Mouse (Mus musculus) stomach, embryonic 16.5 days (tissue): ENCODE results near the gene St3gal3. TPM values are rescaled to one million over a fixed set of nuclear protein-coding genes. Genes with fewer than 3 reads are reported as not detected.

Experiments used
- ATAC-seq: fragments of 200-750 bp; cut with Nextera tagmentation; 2 replicates; pipeline ENCODE4 v1.8.0; 2017; ENCODE audit warnings: moderate number of reproducible peaks, moderate TSS enrichment; ENCODE audit not compliant: insufficient read depth, low FRiP score
- H3K27ac ChIP-seq: fragments of 300-500 bp; sonication (generic); 2 replicates; pipeline ENCODE4 v1.5.1; 2014; ENCODE audit warnings: low read length
- H3K27me3 ChIP-seq: fragments of 300-500 bp; sonication (generic); 2 replicates; pipeline ENCODE4 v1.6.1; 2014; ENCODE audit warnings: low read length, control low read depth, mixed read lengths; ENCODE audit not compliant: control insufficient read depth, insufficient read depth
- H3K36me3 ChIP-seq: fragments of 300-500 bp; sonication (generic); 2 replicates; pipeline ENCODE4 v1.6.1; 2014; ENCODE audit warnings: low read length; ENCODE audit not compliant: control insufficient read depth, insufficient read depth
- H3K4me1 ChIP-seq: fragments of 300-500 bp; sonication (generic); 2 replicates; pipeline ENCODE4 v1.6.1; 2014; ENCODE audit warnings: low read length, control low read depth, mixed read lengths; ENCODE audit not compliant: control insufficient read depth, insufficient read depth
- H3K4me2 ChIP-seq: fragments of 300-500 bp; sonication (generic); 2 replicates; pipeline ENCODE4 v1.6.1; 2014; ENCODE audit warnings: low read depth, low read length, mixed read lengths
- H3K4me3 ChIP-seq: fragments of 300-500 bp; sonication (generic); replicated peaks from 2 replicates; pipeline ENCODE4 v1.5.1; 2014; ENCODE audit warnings: mild to moderate bottlenecking, low read length
- H3K9ac ChIP-seq: fragments of 300-500 bp; sonication (generic); 2 replicates; pipeline ENCODE4 v1.6.1; 2014; ENCODE audit warnings: low read length
- H3K9me3 ChIP-seq: fragments of 300-500 bp; sonication (generic); replicated peaks from 2 replicates; pipeline ENCODE4 v1.6.1; 2016; ENCODE audit warnings: low read length, control low read depth; ENCODE audit not compliant: control insufficient read depth
- WGBS: fragments of 180-500 bp; shearing (Covaris S2); extraction: QIAGEN DNeasy Blood & Tissue Kit; methylation state at CpG from one replicate; pipeline ENCODE4 v1.1.7; 2014; 5-methylcytosine and 5-hydroxymethylcytosine counted together
- polyA plus RNA-seq: library from polyadenylated mRNA; unstranded; fragments of >200 nt; fragmentation: Nextera tagmentation; extraction: Ambion mirVana; gene quantifications from 2 replicates; pipeline ENCODE4 v1.2.1, GENCODE M21; 2015

Gene St3gal3
- polyA plus RNA-seq, 1 experiment from 2014 or later = 5.2 TPM

DNA sequence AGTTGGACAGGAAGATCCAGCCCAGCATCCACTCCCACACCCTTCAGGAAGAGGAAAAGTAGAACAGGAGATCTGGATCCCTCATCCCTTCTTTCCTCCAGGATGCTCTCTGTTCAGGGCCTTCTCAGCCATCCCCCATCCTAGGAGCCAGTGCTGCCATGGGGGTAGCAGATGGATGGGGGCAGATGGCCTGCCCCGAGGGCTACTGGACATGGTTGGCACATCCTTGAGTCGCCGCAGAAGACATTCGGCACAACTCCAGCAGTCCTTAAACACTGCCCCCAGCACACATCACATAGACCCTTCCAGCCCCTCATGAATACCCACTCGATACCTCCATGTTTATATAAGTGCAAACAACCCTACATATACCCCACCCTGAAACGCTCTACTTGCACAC, 238.7 kb downstream of the St3gal3 start:
- 93% methylated on average over 6 of the region's 6 CpGs for WGBS
- H3K27ac ChIP-seq = no peak overlapping the region
- H3K9ac ChIP-seq = no peak overlapping the region
- H3K4me2 ChIP-seq = no peak overlapping the region
- peaks cover 3% of the 10 kb centered on the region for H3K4me1 ChIP-seq
- no peak for ATAC-seq
- H3K9me3 ChIP-seq = no peaks in the 10 kb centered on the region
- no peak overlapping the region for H3K4me3 ChIP-seq
- H3K27me3 ChIP-seq = no peaks in the 10 kb centered on the region
- H3K36me3 ChIP-seq = peaks cover 24% of the 10 kb centered on the region; the same call in 1 of the 2 replicates

- ATAC-seq = no peak
- Histone ChIP-seq H3K36me3 (peaks cover 17% of the 10 kb centered on the region; the same call in 1 of the 2 replicates), H3K9me3 (no peaks in the 10 kb centered on the region), H3K4me1 (peaks cover 7% of the 10 kb centered on the region), H3K9ac (no peak overlapping the region), H3K4me3 (no peak overlapping the region), H3K4me2 (no peak overlapping the region), H3K27me3 (no peaks in the 10 kb centered on the region), H3K27ac (no peak overlapping the region)
- 79% methylated on average over 7 of the region's 7 CpGs for WGBS
Observed at GRCm38 (mm10) chr4:117895339-117895738, 239.4 kb downstream of the St3gal3 start.

- no peak for ATAC-seq
- peaks cover 14% of the 10 kb centered on the region; the same call in 1 of the 2 replicates for H3K36me3 ChIP-seq
- H3K4me3 ChIP-seq = no peak overlapping the region
- WGBS = 80% methylated on average over 8 of the region's 8 CpGs
- H3K4me1 ChIP-seq = peaks cover 7% of the 10 kb centered on the region
- no peak overlapping the region for H3K4me2 ChIP-seq
- no peak overlapping the region for H3K9ac ChIP-seq
- no peaks in the 10 kb centered on the region for H3K27me3 ChIP-seq
- H3K27ac ChIP-seq = no peak overlapping the region
- no peaks in the 10 kb centered on the region for H3K9me3 ChIP-seq
Observed at GRCm38 (mm10) chr4:117894601-117895000, 240.1 kb downstream of the St3gal3 start.

- Histone ChIP-seq H3K4me1 (peaks cover 7% of the 10 kb centered on the region), H3K9ac (no peak overlapping the region), H3K4me2 (no peak overlapping the region), H3K36me3 (peaks cover 7% of the 10 kb centered on the region; the same call in 1 of the 2 replicates), H3K27ac (no peak overlapping the region), H3K4me3 (no peak overlapping the region), H3K9me3 (no peaks in the 10 kb centered on the region), H3K27me3 (no peaks in the 10 kb centered on the region)
- WGBS = 17% methylated on average over 9 of the region's 9 CpGs
- no peak for ATAC-seq
Observed at GRCm38 (mm10) chr4:117893376-117893775, 241.3 kb downstream of the St3gal3 start.

GRCm38 (mm10) chr4:117891738-117892161, 243.0 kb downstream of the St3gal3 start, which contains the start of gene Dph2:
TSS of gene Dph2 (minus strand) at chr4:117892032.
- WGBS = 0% methylated on average over 21 of the region's 21 CpGs
- peak within 1 kb of the TSS; percentile 72 for H3K9ac ChIP-seq
- H3K9me3 ChIP-seq = no peaks in the 10 kb centered on the region
- peaks cover 10% of the 10 kb centered on the region for H3K4me1 ChIP-seq
- peak within 1 kb of the TSS; percentile 87 for H3K4me3 ChIP-seq
- ATAC-seq = peak; percentile 79
- H3K36me3 ChIP-seq = peaks cover 3% of the 10 kb centered on the region; the same call in 1 of the 2 replicates
- H3K4me2 ChIP-seq = peak within 1 kb of the TSS; percentile 77
- H3K27me3 ChIP-seq = no peaks in the 10 kb centered on the region
- H3K27ac ChIP-seq = no peak within 1 kb of the TSS

GRCm38 (mm10) chr4:117890750-117891149, 244.0 kb downstream of the St3gal3 start:
- WGBS = 89% methylated on average over 8 of the region's 8 CpGs
- Histone ChIP-seq H3K4me3 (peak overlapping the region; percentile 87; the same call in 1 of the 2 replicates), H3K36me3 (peaks cover 2% of the 10 kb centered on the region; the same call in 1 of the 2 replicates), H3K4me1 (peaks cover 17% of the 10 kb centered on the region), H3K9ac (no peak overlapping the region), H3K4me2 (peak overlapping the region; percentile 77; the same call in 1 of the 2 replicates), H3K27me3 (no peaks in the 10 kb centered on the region), H3K9me3 (no peaks in the 10 kb centered on the region), H3K27ac (no peak overlapping the region)
- ATAC-seq = no peak

DNA sequence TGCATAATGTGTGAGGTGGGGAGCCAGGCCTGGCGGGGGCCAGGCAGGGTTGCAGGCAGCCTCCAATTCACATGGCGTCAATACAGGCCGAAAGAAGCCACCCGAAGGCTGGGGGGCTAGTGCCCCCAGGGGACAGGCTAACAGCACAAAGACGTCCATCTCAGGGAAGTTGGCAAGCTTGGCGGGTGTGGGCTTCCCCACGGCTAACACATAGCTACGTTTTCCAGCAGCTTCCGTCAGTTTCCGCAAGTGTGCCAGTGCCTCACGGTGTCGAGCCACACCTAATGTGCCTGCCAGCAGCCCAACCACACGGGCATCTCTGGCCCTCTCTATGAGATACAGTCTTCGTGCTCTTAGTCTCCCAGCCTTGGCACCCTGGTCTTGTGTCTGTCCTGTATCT, 244.7 kb downstream of the St3gal3 start:
- ATAC-seq = no peak
- no peak overlapping the region for H3K9ac ChIP-seq
- no peak overlapping the region for H3K4me3 ChIP-seq
- no peak overlapping the region for H3K4me2 ChIP-seq
- no peaks in the 10 kb centered on the region for H3K9me3 ChIP-seq
- 94% methylated on average over 14 of the region's 14 CpGs for WGBS
- no peaks in the 10 kb centered on the region for H3K27me3 ChIP-seq
- peaks cover 17% of the 10 kb centered on the region for H3K4me1 ChIP-seq
- no peak overlapping the region for H3K27ac ChIP-seq
- H3K36me3 ChIP-seq = peaks cover 5% of the 10 kb centered on the region

- Histone ChIP-seq H3K4me3 (no peak overlapping the region), H3K9ac (no peak overlapping the region), H3K36me3 (peaks cover 10% of the 10 kb centered on the region), H3K27ac (no peak overlapping the region), H3K27me3 (no peaks in the 10 kb centered on the region), H3K4me2 (no peak overlapping the region), H3K4me1 (peaks cover 18% of the 10 kb centered on the region), H3K9me3 (no peaks in the 10 kb centered on the region)
- ATAC-seq = no peak
- 89% methylated on average over 15 of the region's 15 CpGs for WGBS
Observed at GRCm38 (mm10) chr4:117889471-117889870, 245.2 kb downstream of the St3gal3 start.

GRCm38 (mm10) chr4:117887920-117888319, 246.8 kb downstream of the St3gal3 start:
- H3K9ac ChIP-seq = peak overlapping the region; percentile 36
- WGBS = 63% methylated on average over 2 of the region's 2 CpGs
- no peak for ATAC-seq
- H3K27ac ChIP-seq = no peak overlapping the region
- no peak overlapping the region for H3K4me3 ChIP-seq
- peak overlapping the region; percentile 74 for H3K4me2 ChIP-seq
- H3K27me3 ChIP-seq = no peaks in the 10 kb centered on the region
- H3K36me3 ChIP-seq = peaks cover 13% of the 10 kb centered on the region
- H3K9me3 ChIP-seq = no peaks in the 10 kb centered on the region
- peaks cover 29% of the 10 kb centered on the region for H3K4me1 ChIP-seq
